Mouse (Mus musculus): ENCODE measurements at regions not wholly inside any gene's neighbourhood (a gene's known extent, or its start where the extent isn't known, plus 50 kb on each side); places are given as distances from the start of the nearest gene placed in this dataset.

GRCm38 (mm10) chr11:40572953-40573757 is 121.8 kb downstream of the Mat2b start:
- in situ Hi-C loops (cut with MboI; ENCODE audit: low pct_unique_long_range_greater_than_20kb), result no loop called here
- ChIA-PET POLR2A (no interaction called here), CTCF (no interaction called here)
- no peak for TF ChIP-seq CTCF (IDR thresholded peaks at IDR 0.05)
- no peak for DNase-seq (ENCODE audit: low read depth, low spot score)
- no peaks in the 10 kb centered on the region for H3K27me3 ChIP-seq
- ATAC-seq, result no peak

GRCm38 (mm10) chr11:40562866-40563265 is 132.1 kb downstream of the Mat2b start:
- in situ Hi-C loops (cut with MboI; ENCODE audit: low pct_unique_long_range_greater_than_20kb), result no loop called here
- ChIA-PET CTCF (no interaction called here), POLR2A (no interaction called here)

DNA sequence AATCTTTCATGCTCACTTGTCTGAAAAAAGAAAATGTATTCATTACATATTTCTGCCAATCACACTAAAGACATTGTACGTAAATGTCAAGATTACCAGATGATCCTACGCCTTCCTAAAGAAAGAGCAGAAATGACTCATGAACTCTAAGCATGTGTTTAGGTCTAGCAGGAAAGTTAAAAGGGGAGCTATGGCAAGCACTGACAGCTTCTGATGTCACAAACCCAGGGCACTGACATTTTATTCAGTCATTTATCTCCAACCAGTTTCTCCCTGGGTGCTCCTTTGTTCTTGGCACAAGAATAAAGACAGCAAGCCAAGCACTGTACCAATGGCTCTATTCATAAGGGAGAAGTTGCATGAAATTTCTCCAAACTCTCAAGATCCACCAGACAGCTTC is 133.0 kb downstream of the Mat2b start:
- ChIA-PET CTCF (interaction anchor here (1.3 kb wide), 1 partner anchor 9 kb away, joined by 3 read pairs; no protein-coding TSS in a partner anchor), POLR2A (no interaction called here)
- DNase-seq (ENCODE audit: low read depth, low spot score) (no peak), ATAC-seq (no peak)
- no peaks in the 10 kb centered on the region for H3K27me3 ChIP-seq
- no peak for TF ChIP-seq CTCF (IDR thresholded peaks at IDR 0.05)
- in situ Hi-C loops (cut with MboI; ENCODE audit: low pct_unique_long_range_greater_than_20kb), result no loop called here

More at GRCm38 (mm10) chr11:40562866-40563265, 132.1 kb downstream of the Mat2b start:
- ATAC-seq, result no peak
- no peaks in the 10 kb centered on the region for H3K27me3 ChIP-seq
- no peak for DNase-seq (ENCODE audit: low read depth, low spot score)
- TF ChIP-seq CTCF (IDR thresholded peaks at IDR 0.05), result no peak

- POLR2A ChIA-PET, result no interaction called here
- H3K27me3 ChIP-seq, result no peaks in the 10 kb centered on the region
- DNase-seq (ENCODE audit: low read depth, low spot score), result no peak
- in situ Hi-C loops (cut with MboI; ENCODE audit: low pct_unique_long_range_greater_than_20kb), result no loop called here
- CTCF ChIA-PET, result interaction anchor here (1.3 kb wide), 1 partner anchor 9 kb away, joined by 3 read pairs; no protein-coding TSS in a partner anchor
- TF ChIP-seq CTCF (IDR thresholded peaks at IDR 0.05), result no peak
- ATAC-seq, result no peak
Observed at GRCm38 (mm10) chr11:40561400-40561799, 133.6 kb downstream of the Mat2b start.

DNA sequence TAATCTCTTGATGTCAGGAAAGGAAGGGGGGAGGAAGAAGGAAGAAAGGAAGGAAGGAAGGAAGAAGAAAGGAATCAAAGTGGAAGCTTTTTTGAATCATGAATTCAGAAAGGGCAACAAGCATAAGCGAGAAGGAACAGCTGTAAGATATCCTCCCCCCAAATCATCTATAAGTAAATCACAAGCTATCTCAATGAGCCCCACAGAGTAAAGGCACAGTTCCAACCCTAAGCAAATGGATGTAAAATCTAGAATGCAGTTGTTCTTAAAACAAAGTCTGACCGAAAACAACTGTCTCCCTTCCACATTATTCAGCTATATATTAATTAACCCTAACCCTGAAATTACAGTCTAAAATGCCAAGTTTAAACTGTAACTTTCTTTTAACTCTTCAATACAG is 136.5 kb downstream of the Mat2b start:
- ATAC-seq, result no peak
- in situ Hi-C loops (cut with MboI; ENCODE audit: low pct_unique_long_range_greater_than_20kb), result no loop called here
- TF ChIP-seq CTCF (IDR thresholded peaks at IDR 0.05), result no peak
- H3K27me3 ChIP-seq, result no peaks in the 10 kb centered on the region
- DNase-seq (ENCODE audit: low read depth, low spot score), result no peak
- ChIA-PET POLR2A (no interaction called here), CTCF (no interaction called here)

GRCm38 (mm10) chr11:40554867-40555794 is 139.9 kb downstream of the Mat2b start:
- ATAC-seq, result no peak
- in situ Hi-C loops (cut with MboI; ENCODE audit: low pct_unique_long_range_greater_than_20kb), result no loop called here
- TF ChIP-seq CTCF (IDR thresholded peaks at IDR 0.05), result no peak
- ChIA-PET POLR2A (no interaction called here), CTCF (no interaction called here)
- no peaks in the 10 kb centered on the region for H3K27me3 ChIP-seq
- no peak for DNase-seq (ENCODE audit: low read depth, low spot score)

GRCm38 (mm10) chr11:40552054-40552453 is 142.9 kb downstream of the Mat2b start:
- H3K27me3 ChIP-seq, result peaks cover 3% of the 10 kb centered on the region
- no peak for TF ChIP-seq CTCF (IDR thresholded peaks at IDR 0.05)
- ATAC-seq (no peak), DNase-seq (ENCODE audit: low read depth, low spot score) (no peak)
- ChIA-PET POLR2A (no interaction called here), CTCF (no interaction called here)
- in situ Hi-C loops (cut with MboI; ENCODE audit: low pct_unique_long_range_greater_than_20kb), result no loop called here

DNA sequence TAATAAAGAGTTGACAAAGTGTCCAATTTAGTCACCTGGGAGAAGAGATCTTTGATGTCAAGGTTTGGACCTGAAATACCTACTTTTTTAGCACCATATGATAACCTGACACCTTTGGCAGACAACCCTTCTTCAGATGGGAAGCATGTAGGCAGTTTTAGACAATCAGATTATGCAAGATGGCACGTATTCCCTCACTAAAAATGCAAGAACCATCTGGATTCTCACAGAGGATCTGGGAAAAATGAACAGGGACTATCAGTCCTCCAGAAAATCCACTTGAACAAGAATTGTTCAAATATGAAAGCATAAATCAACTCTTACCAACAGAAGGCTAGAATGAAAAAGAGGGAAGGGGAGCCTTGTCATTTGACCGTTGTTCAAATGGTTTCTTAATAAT is 148.4 kb downstream of the Mat2b start:
- ATAC-seq (no peak), DNase-seq (ENCODE audit: low read depth, low spot score) (no peak)
- H3K27me3 ChIP-seq, result peaks cover 3% of the 10 kb centered on the region
- no peak for TF ChIP-seq CTCF (IDR thresholded peaks at IDR 0.05)
- POLR2A ChIA-PET, result no interaction called here
- in situ Hi-C loops (cut with MboI; ENCODE audit: low pct_unique_long_range_greater_than_20kb), result no loop called here
- CTCF ChIA-PET, result no interaction called here

DNA sequence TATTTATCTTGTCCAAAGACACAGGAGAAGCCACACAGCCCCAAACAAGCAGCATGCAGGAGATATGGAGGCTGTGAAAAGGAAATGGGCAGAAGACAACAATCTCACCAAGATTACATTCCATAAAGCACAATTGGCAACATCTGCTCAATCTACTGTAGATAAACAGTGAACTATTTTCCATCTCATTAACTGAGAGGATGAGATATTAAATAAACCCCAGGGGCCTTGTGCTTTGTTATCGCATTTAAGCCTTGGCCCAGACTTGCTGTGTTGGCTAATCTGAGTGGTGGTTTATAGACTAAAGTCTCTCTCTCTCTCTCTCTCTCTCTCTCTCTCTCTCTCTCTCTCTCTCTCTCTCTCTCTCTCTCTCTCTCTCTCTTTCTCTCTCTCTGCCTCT is 149.5 kb downstream of the Mat2b start:
- ChIA-PET POLR2A (no interaction called here), CTCF (no interaction called here)
- ATAC-seq (no peak), DNase-seq (ENCODE audit: low read depth, low spot score) (no peak)
- TF ChIP-seq CTCF (IDR thresholded peaks at IDR 0.05), result no peak
- in situ Hi-C loops (cut with MboI; ENCODE audit: low pct_unique_long_range_greater_than_20kb), result no loop called here
- H3K27me3 ChIP-seq, result peaks cover 3% of the 10 kb centered on the region

- ChIA-PET POLR2A (interaction anchor here (0.6 kb wide), 1 partner anchor 127 kb away, joined by 3 read pairs; no protein-coding TSS in a partner anchor), CTCF (no interaction called here)
- DNase-seq (ENCODE audit: low read depth, low spot score), result no peak
- in situ Hi-C loops (cut with MboI; ENCODE audit: low pct_unique_long_range_greater_than_20kb), result no loop called here
- no peaks in the 10 kb centered on the region for H3K27me3 ChIP-seq
- no peak for ATAC-seq
- TF ChIP-seq CTCF (IDR thresholded peaks at IDR 0.05), result no peak
Observed at GRCm38 (mm10) chr11:40540229-40540628, 154.8 kb downstream of the Mat2b start.

DNA sequence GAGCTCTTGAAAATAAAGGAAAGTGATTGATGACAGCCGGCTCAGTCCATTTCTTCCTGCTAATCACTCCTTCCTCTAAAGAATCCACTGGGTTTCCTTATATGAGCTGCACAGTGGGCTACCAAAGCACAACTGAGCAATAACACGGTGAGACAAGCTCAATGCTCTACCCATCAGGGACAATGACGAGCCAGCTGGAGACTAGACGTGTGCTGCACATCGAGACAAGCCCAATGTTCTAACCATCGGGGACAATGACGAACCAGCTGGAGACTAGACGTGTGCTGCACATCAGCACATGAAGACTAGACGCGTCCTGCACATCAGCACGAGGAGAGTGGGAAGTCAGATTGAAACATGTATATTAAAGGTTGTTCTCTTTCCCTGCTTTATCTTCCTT is 155.2 kb downstream of the Mat2b start:
- no peak for TF ChIP-seq CTCF (IDR thresholded peaks at IDR 0.05)
- no peak for DNase-seq (ENCODE audit: low read depth, low spot score)
- H3K27me3 ChIP-seq, result no peaks in the 10 kb centered on the region
- no peak for ATAC-seq
- POLR2A ChIA-PET, result no interaction called here
- in situ Hi-C loops (cut with MboI; ENCODE audit: low pct_unique_long_range_greater_than_20kb), result no loop called here
- CTCF ChIA-PET, result no interaction called here

Data from Patski (cell line).